Comparison of ENCODE assay signal across 8 mouse cellular contexts in genomic region chr13:110395916-110396685, GRCm38 (mm10). TPM values are rescaled to one million over a fixed set of nuclear protein-coding genes. Genes with fewer than 3 reads are reported as not detected.
A peak's percentile ranks its signal among the peaks of the same experiment; 100 is the strongest.
DNase-seq lines count a peak whose midpoint lies in the region; ATAC-seq lines count a peak whose summit lies in the region.

No protein-coding gene starts in this region.

- H3K27me3 ChIP-seq in megakaryocyte, embryonic 14.5 days (replicated peaks): peaks cover 21% of the 10 kb centered on the region
- H3K27me3 ChIP-seq in heart, embryonic 10.5 days (ENCODE audit: insufficient read depth, poor library complexity, severe bottlenecking): no peaks in the 10 kb centered on the region
- H3K27me3 ChIP-seq in limb, embryonic 11.5 days (ENCODE audit: control insufficient read depth, insufficient read depth, low read length): no peaks in the 10 kb centered on the region

- no peaks in the 10 kb centered on the region for H3K9me3 ChIP-seq in megakaryocyte, embryonic 14.5 days
- no peaks in the 10 kb centered on the region for H3K9me3 ChIP-seq in heart, embryonic 10.5 days
- no peaks in the 10 kb centered on the region for H3K9me3 ChIP-seq in limb, embryonic 11.5 days (ENCODE audit: control insufficient read depth, low read length)

- ATAC-seq in megakaryocyte, adult 5-6 weeks (ENCODE audit: poor library complexity, severe bottlenecking): no peak
- ATAC-seq in limb, embryonic 11.5 days (ENCODE audit: insufficient number of reproducible peaks, low FRiP score, low TSS enrichment, low read depth): no peak

- peak overlapping the region; percentile 79 for H3K9ac ChIP-seq in limb, embryonic 11.5 days (ENCODE audit: low read length)

- no peak for DNase-seq in heart, embryonic 10.5 days (ENCODE audit: low spot score)
- peak; percentile 36 for DNase-seq in limb, embryonic 11.5 days (ENCODE audit: low spot score)
- peak; percentile 16 for DNase-seq in naive thymus-derived CD4-positive, alpha-beta T cell, adult 2 months (ENCODE audit: low read depth)
- no peak for DNase-seq in cerebellum, adult 9-10 months
- DNase-seq in cerebellum, adult 18-20 months: no peak
- no peak for DNase-seq in right cerebral cortex, postnatal 36 days (ENCODE audit: low spot score in 2 of 2)

- H3K36me3 ChIP-seq in megakaryocyte, embryonic 14.5 days (replicated peaks; ENCODE audit: low read length): peaks cover 33% of the 10 kb centered on the region
- peaks cover 46% of the 10 kb centered on the region for H3K36me3 ChIP-seq in heart, embryonic 10.5 days
- H3K36me3 ChIP-seq in limb, embryonic 11.5 days (ENCODE audit: control insufficient read depth, insufficient read depth, low read length): peaks cover 18% of the 10 kb centered on the region

- peak overlapping the region; percentile 96 for H3K4me2 ChIP-seq in limb, embryonic 11.5 days (ENCODE audit: low read depth, severe bottlenecking)

- peaks cover 29% of the 10 kb centered on the region for H3K4me1 ChIP-seq in megakaryocyte, embryonic 14.5 days
- peaks cover 10% of the 10 kb centered on the region for H3K4me1 ChIP-seq in heart, embryonic 10.5 days
- no peaks in the 10 kb centered on the region; the same call in 1 of the 2 replicates for H3K4me1 ChIP-seq in limb, embryonic 11.5 days (ENCODE audit: control insufficient read depth, insufficient read depth, low read length)

- WGBS in heart, embryonic 10.5 days: 15% methylated on average over 21 of the region's 21 CpGs
- 14% methylated on average over 21 of the region's 21 CpGs for WGBS in limb, embryonic 11.5 days

- peak overlapping the region; percentile 89 for H3K27ac ChIP-seq in heart, embryonic 10.5 days
- no peak overlapping the region for H3K27ac ChIP-seq in limb, embryonic 11.5 days (replicated peaks; ENCODE audit: low read depth, low read length)

- peak overlapping the region; percentile 96 for H3K4me3 ChIP-seq in megakaryocyte, embryonic 14.5 days (replicated peaks)
- peak overlapping the region; percentile 82 for H3K4me3 ChIP-seq in heart, embryonic 10.5 days
- H3K4me3 ChIP-seq in limb, embryonic 11.5 days (ENCODE audit: low read depth, low read length): peak overlapping the region; percentile 69

RNA-seq across cellular contexts. Expression of gene Plk2, which starts 1.3 kb away (rescaled TPM):
- polyA plus RNA-seq in megakaryocyte, embryonic 14.5 days (2012; ENCODE audit: insufficient read depth, low replicate concordance): 4.6 and 6.7 TPM in 2 replicates
- 2.3 and 3.5 TPM in 2 replicates for total RNA-seq in megakaryocyte, adult 5-6 weeks (2015)
- total RNA-seq in megakaryocyte, adult 5-6 weeks (2017): 6.0 and 6.1 TPM in 2 replicates
- polyA plus RNA-seq in heart, embryonic 10.5 days (2016; fragmentation: Nextera tagmentation; extraction: Ambion mirVana): 101 and 121 TPM in 2 replicates
- polyA plus RNA-seq in limb, embryonic 11.5 days (2014; fragmentation: Nextera tagmentation; extraction: Ambion mirVana): 86.6 and 95.9 TPM in 2 replicates

RNA-seq across cellular contexts. Expression of gene Gapt, which starts 39.1 kb away (rescaled TPM):
- 0.49 TPM in 1 of 2 replicates, not detected in the other for polyA plus RNA-seq in megakaryocyte, embryonic 14.5 days (2012; ENCODE audit: insufficient read depth, low replicate concordance)
- total RNA-seq in megakaryocyte, adult 5-6 weeks (2015): 285 and 298 TPM in 2 replicates
- total RNA-seq in megakaryocyte, adult 5-6 weeks (2017): 47.4 and 48.4 TPM in 2 replicates
- 0.16 TPM in 1 of 2 replicates, not detected in the other for polyA plus RNA-seq in heart, embryonic 10.5 days (2016; fragmentation: Nextera tagmentation; extraction: Ambion mirVana)
- polyA plus RNA-seq in limb, embryonic 11.5 days (2014; fragmentation: Nextera tagmentation; extraction: Ambion mirVana): 0.11 TPM in 1 of 2 replicates, not detected in the other

Comparison
In these comparisons a context has a peak if more than half of its experiments do, and no peak if none do; other contexts are left out.
1. DNase-seq: peak in limb, embryonic 11.5 days (single experiment) and naive thymus-derived CD4-positive, alpha-beta T cell, adult 2 months (single experiment); none in heart, embryonic 10.5 days (single experiment), cerebellum, adult 9-10 months (single experiment), cerebellum, adult 18-20 months (0 of 2) and right cerebral cortex, postnatal 36 days (0 of 2).
2. RNA of gene Plk2, which starts 1.3 kb away (polyA plus RNA-seq): 101 to 121 TPM in heart, embryonic 10.5 days and 86.6 to 95.9 TPM in limb, embryonic 11.5 days; 4.6 to 6.7 TPM in megakaryocyte, embryonic 14.5 days; every median in the first group is over 10 times any median in the second.
3. Peak in every context shown above with its lines, with median percentiles within 50 percentile points of each other: H3K4me3 ChIP-seq.